Mouse (Mus musculus) natural killer cell, adult 2 months (primary cell): ENCODE measurements at regions not wholly inside any gene's neighbourhood (a gene's known extent, or its start where the extent isn't known, plus 50 kb on each side); places are given as distances from the start of the nearest gene placed in this dataset.

ENCODE experiments used
- DNase-seq, 2 experiments: peaks; one replicate each; pipeline ENCODE4 v3.0.0; 2022; ENCODE audit warnings: low spot score in 2 of 2

GRCm38 (mm10) chr11:32136066-32136465, 64.0 kb downstream of the Il9r start:
- DNase-seq = no peak

- DNase-seq = no peak
Observed at GRCm38 (mm10) chr11:32133996-32134395, 66.1 kb downstream of the Il9r start.

GRCm38 (mm10) chr11:32132008-32132615, 68.0 kb downstream of the Il9r start:
- DNase-seq = peak; percentile 14 to 44

- DNase-seq = no peak
Observed at GRCm38 (mm10) chr11:32128551-32128950, 71.5 kb downstream of the Il9r start.

GRCm38 (mm10) chr11:32128018-32128417, 72.1 kb downstream of the Il9r start:
- no peak for DNase-seq

- DNase-seq = no peak
Observed at GRCm38 (mm10) chr11:32127401-32127817, 72.7 kb downstream of the Il9r start.

- no peak for DNase-seq
Observed at GRCm38 (mm10) chr11:32126786-32127185, 73.3 kb downstream of the Il9r start.

- no peak for DNase-seq
Observed at GRCm38 (mm10) chr11:32126311-32126698, 73.8 kb downstream of the Il9r start.

- DNase-seq = peak in 1 of 2 experiments; percentile 21
Observed at GRCm38 (mm10) chr11:32125586-32126310, 74.3 kb downstream of the Il9r start.

GRCm38 (mm10) chr11:32120596-32120995, 79.5 kb downstream of the Il9r start:
- DNase-seq = no peak

- peak in 1 of 2 experiments; percentile 20 for DNase-seq
Observed at GRCm38 (mm10) chr11:32118844-32119629, 81.0 kb downstream of the Il9r start.

- DNase-seq = no peak
Observed at GRCm38 (mm10) chr11:32117930-32118329, 82.1 kb downstream of the Il9r start.

- peak in 1 of 2 experiments; percentile 9 for DNase-seq
Observed at GRCm38 (mm10) chr11:32113118-32113826, 86.8 kb downstream of the Il9r start.

GRCm38 (mm10) chr11:32112521-32112920, 87.6 kb downstream of the Il9r start:
- no peak for DNase-seq

GRCm38 (mm10) chr11:32111841-32112240, 88.2 kb downstream of the Il9r start:
- no peak for DNase-seq

GRCm38 (mm10) chr11:32109911-32110310, 90.2 kb downstream of the Il9r start:
- DNase-seq = no peak
